Mouse (Mus musculus) liver, postnatal 0 days (tissue): ENCODE measurements around the gene Hoxb5. TPM values are rescaled to one million over a fixed set of nuclear protein-coding genes. Genes with fewer than 3 reads are reported as not detected.

Experiments
- ATAC-seq: fragments of 200-750 bp; cut with Nextera tagmentation; 2 replicates; pipeline ENCODE4 v1.8.0; 2017; ENCODE audit warnings: mild to moderate bottlenecking, moderate library complexity
- DNase-seq: peaks from one replicate; pipeline ENCODE4 v3.0.0-alpha.2; 2016
- H3K27ac ChIP-seq: fragments of 300-500 bp; sonication (generic); 2 replicates; pipeline ENCODE4 v1.5.1; 2014; ENCODE audit warnings: antibody characterized with exemption, moderate library complexity, mild to moderate bottlenecking, low read depth
- H3K27me3 ChIP-seq: fragments of 300-500 bp; sonication (generic); 2 replicates; pipeline ENCODE4 v1.6.1; 2014; ENCODE audit warnings: low read length, control low read depth, mixed read lengths; ENCODE audit not compliant: insufficient read depth
- H3K36me3 ChIP-seq: fragments of 300-500 bp; sonication (generic); replicated peaks from 2 replicates; pipeline ENCODE4 v1.6.1; 2014; ENCODE audit warnings: mild to moderate bottlenecking, control low read depth, low read length, moderate library complexity, mixed read lengths; ENCODE audit not compliant: insufficient read depth
- H3K4me1 ChIP-seq: fragments of 300-500 bp; sonication (generic); 2 replicates; pipeline ENCODE4 v1.6.1; 2014; ENCODE audit warnings: antibody characterized with exemption, mild to moderate bottlenecking, control low read depth; ENCODE audit not compliant: insufficient read depth
- H3K4me2 ChIP-seq: fragments of 300-500 bp; sonication (generic); 2 replicates; pipeline ENCODE4 v1.6.1; 2014; ENCODE audit warnings: low read depth, mild to moderate bottlenecking, low read length, moderate library complexity, mixed read lengths
- H3K4me3 ChIP-seq: fragments of 300-500 bp; sonication (generic); 2 replicates; pipeline ENCODE4 v1.5.1; 2014; ENCODE audit warnings: low read depth, low read length
- H3K9ac ChIP-seq: fragments of 300-500 bp; sonication (generic); replicated peaks from 2 replicates; pipeline ENCODE4 v1.6.1; 2014; ENCODE audit warnings: mild to moderate bottlenecking, moderate library complexity
- H3K9me3 ChIP-seq: fragments of 300-500 bp; sonication (generic); 2 replicates; pipeline ENCODE4 v1.6.1; 2016; ENCODE audit warnings: mild to moderate bottlenecking, control low read depth, low read length, mixed read lengths
- CTCF ChIP-seq: sonication (generic); IDR thresholded peaks from 2 replicates; pipeline ENCODE4 v1.5.1; 2016; ENCODE audit warnings: antibody characterized with exemption, low read depth
- EP300 ChIP-seq: IDR thresholded peaks from 2 replicates; pipeline ENCODE4 v1.6.1; 2016; ENCODE audit warnings: antibody characterized with exemption, low read depth, mild to moderate bottlenecking
- whole genome bisulfite sequencing: fragments of 180-500 bp; shearing (Covaris S2); extraction: QIAGEN DNeasy Blood & Tissue Kit; methylation state at CpG from one replicate; pipeline ENCODE4 v1.1.7; 2014; ENCODE audit not compliant: insufficient replicate concordance; 5-methylcytosine and 5-hydroxymethylcytosine counted together
- polyA plus RNA-seq: library from polyadenylated mRNA; unstranded; fragments of >200 nt; fragmentation: Nextera tagmentation; extraction: Ambion mirVana; gene quantifications from 2 replicates; pipeline ENCODE4 v1.2.1, GENCODE M21; 2015

Gene Hoxb5
- polyA plus RNA-seq, 1 experiment from 2014 or later, result 0.75 TPM

DNA sequence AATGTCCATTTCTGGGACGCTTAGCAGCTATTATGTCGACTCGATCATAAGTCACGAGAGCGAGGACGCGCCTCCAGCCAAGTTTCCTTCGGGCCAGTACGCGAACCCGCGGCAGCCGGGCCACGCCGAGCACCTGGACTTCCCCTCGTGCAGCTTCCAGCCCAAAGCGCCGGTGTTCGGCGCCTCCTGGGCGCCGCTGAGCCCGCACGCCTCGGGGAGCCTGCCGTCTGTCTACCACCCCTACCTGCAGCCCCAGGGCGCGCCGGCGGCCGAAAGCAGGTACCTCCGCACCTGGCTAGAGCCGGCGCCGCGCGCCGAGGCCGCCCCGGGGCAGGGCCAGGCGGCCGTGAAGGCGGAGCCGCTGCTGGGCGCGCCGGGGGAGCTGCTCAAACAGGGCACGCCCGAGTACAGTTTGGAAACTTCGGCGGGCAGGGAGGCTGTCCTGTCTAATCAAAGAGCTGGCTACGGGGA lies 31.6 kb upstream of the Hoxb5 start:
- no peak for DNase-seq
- Histone ChIP-seq H3K36me3 (no peaks in the 10 kb centered on the region), H3K27ac (no peak overlapping the region), H3K4me1 (peaks cover 4% of the 10 kb centered on the region; the same call in 1 of the 2 replicates), H3K9me3 (no peaks in the 10 kb centered on the region), H3K4me3 (peak overlapping the region; percentile 13; the same call in 1 of the 2 replicates), H3K4me2 (peak overlapping the region; percentile 13; the same call in 1 of the 2 replicates), H3K27me3 (peaks cover 99% of the 10 kb centered on the region), H3K9ac (no peak overlapping the region)
- no peak for ATAC-seq
- WGBS, result under 1% methylated on average over 52 of the region's 52 CpGs
- no peak for TF ChIP-seq EP300
- no peak for TF ChIP-seq CTCF

DNA sequence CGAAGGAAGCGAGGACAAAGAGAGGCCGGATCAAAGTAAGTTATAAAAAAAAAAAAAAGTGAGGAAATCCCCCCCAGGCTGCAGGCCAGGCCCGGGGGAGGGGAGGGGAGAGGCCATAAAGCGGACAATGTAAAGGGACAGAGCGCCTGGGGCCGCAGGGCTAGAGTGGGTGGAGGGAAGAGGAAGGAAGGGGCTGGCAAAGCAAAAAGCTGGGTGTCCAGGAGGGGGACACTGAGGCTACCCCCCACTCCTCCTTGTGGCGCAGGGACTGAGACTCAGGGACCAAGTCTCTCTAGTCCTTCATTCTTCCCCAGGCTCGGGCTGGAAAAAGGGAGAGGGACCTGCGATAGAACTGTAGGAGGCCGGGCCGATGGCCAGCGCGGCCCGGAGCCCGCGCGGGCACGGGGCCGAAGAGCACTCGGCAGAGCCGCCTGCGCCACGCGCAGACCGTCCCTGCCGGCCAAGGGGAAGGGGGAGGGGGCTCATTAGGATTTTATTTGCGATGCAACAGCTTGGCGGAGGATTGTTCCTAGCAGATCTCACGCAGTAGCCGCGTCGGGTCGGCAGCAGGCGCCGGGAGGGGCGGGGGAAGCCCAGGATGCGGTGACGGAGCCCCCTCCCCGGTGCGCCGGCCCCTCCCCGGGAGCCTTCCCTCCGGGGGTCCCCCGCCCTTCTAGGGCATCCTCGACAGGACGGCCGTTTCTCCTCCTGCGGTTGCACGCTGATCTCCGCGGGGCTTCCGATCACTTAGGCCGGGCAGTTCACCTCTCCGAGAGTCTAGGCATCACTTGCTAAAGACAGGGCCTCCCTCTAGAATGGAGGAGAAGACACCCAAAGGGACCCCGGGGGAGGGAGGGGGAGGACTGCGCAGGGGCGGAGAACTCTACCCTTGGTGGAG lies 30.9 kb upstream of the Hoxb5 start:
- TF ChIP-seq EP300 (no peak), CTCF (no peak)
- Histone ChIP-seq H3K27me3 (peaks cover 99% of the 10 kb centered on the region), H3K4me2 (peak overlapping the region; percentile 13; the same call in 1 of the 2 replicates), H3K9me3 (no peaks in the 10 kb centered on the region), H3K4me3 (peak overlapping the region; percentile 13; the same call in 1 of the 2 replicates), H3K9ac (no peak overlapping the region), H3K36me3 (no peaks in the 10 kb centered on the region), H3K27ac (no peak overlapping the region), H3K4me1 (peaks cover 4% of the 10 kb centered on the region; the same call in 1 of the 2 replicates)
- ATAC-seq (no peak), DNase-seq (no peak)
- 1% methylated on average over 57 of the region's 58 CpGs for WGBS

DNA sequence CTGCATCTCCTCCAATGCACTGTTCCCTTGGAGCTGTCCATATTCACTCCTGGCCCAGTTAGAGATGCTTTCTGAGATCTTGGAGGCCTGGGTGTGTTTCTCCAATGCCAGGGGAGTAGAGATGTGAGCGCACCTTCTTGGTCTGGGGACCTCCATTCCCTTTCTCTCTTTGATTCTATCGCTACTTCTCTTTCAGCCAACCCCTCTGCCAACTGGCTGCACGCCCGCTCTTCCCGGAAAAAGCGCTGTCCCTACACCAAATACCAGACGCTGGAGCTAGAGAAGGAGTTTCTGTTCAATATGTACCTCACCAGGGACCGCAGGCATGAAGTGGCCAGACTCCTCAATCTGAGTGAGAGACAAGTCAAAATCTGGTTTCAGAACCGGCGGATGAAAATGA lies 28.7 kb upstream of the Hoxb5 start:
- WGBS, result 43% methylated on average over 10 of the region's 10 CpGs
- no peaks in the 10 kb centered on the region for H3K9me3 ChIP-seq
- H3K36me3 ChIP-seq, result no peaks in the 10 kb centered on the region
- peaks cover 98% of the 10 kb centered on the region for H3K27me3 ChIP-seq
- peaks cover 4% of the 10 kb centered on the region; the same call in 1 of the 2 replicates for H3K4me1 ChIP-seq
- no peak for DNase-seq
- H3K4me3 ChIP-seq, result no peak overlapping the region
- ATAC-seq, result no peak
- H3K9ac ChIP-seq, result no peak overlapping the region
- no peak for TF ChIP-seq CTCF
- no peak for TF ChIP-seq EP300
- no peak overlapping the region for H3K27ac ChIP-seq
- no peak overlapping the region for H3K4me2 ChIP-seq

DNA sequence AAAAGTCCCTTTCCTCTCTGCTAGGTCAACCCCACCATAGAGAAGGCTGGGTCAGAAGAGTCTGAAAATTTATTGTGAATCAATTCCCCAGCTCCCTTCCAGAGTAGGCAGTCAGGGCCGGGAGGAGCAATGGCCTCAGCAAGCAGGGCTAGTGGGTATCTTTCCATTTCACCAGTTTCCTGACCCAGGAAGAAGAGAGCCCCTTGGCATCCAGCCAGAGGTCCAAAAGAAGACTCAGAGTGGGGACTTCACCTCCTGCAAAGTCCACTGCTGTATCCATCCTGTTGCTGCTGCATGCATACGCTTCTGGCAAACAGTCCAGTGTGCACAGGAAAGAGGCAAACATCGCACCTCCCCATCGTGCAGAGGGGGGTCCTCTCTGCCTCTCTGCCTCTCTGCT lies 27.2 kb upstream of the Hoxb5 start:
- no peaks in the 10 kb centered on the region for H3K36me3 ChIP-seq
- ATAC-seq, result no peak
- H3K4me2 ChIP-seq, result no peak overlapping the region
- no peak for DNase-seq
- H3K27me3 ChIP-seq, result peaks cover 95% of the 10 kb centered on the region
- no peak overlapping the region for H3K9ac ChIP-seq
- TF ChIP-seq EP300 (no peak), CTCF (no peak)
- H3K4me3 ChIP-seq, result no peak overlapping the region
- H3K27ac ChIP-seq, result no peak overlapping the region
- peaks cover 4% of the 10 kb centered on the region; the same call in 1 of the 2 replicates for H3K4me1 ChIP-seq
- WGBS, result 18% methylated on average over 4 of the region's 4 CpGs
- no peaks in the 10 kb centered on the region for H3K9me3 ChIP-seq

DNA sequence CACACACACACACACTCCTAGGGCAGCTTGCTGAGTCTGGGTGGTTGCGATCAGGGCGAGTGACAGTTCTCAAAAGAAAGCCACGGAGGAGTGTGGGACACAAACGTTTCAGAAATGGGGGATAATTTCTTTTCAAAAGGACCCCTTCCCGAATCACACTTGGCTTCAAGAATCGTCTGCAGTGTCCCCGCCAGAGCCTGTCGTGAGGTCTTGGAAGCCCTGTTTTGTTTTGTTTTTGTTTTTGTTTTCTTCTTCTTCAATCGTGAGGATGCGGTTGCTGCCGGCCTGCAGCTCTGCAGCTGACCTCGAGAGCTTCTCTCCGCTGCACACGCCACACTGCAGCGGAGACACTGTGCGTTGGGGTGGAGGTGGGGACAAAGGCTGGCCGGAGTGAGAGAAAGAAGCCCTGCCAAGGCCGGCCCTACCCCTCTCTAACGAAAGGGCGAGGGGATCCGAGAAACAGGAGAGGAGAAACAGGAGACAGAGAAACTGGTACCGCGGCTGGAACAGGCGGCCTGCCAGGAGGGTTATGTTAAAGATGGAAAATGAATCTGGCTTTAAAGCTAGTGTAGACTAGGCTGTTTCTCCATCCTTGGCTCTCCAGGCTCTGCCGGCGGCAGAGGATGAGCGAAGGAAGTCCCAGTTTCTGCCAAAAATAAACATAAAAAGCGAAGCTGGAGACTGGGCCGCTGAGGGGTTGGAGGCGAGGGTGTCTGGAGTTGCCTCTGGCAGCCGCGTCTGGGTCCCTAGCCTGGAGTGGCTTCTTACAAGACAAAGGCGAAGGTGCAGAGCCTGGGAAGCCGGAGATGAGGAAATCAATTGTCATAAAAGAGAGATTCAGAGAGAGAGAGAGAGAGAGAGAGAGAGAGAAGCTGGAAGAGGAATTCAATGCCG lies 25.7 kb upstream of the Hoxb5 start:
- Histone ChIP-seq H3K27ac (no peak overlapping the region), H3K9me3 (no peaks in the 10 kb centered on the region), H3K4me1 (no peaks in the 10 kb centered on the region), H3K27me3 (peaks cover 94% of the 10 kb centered on the region), H3K4me3 (no peak overlapping the region), H3K9ac (no peak overlapping the region), H3K4me2 (no peak overlapping the region), H3K36me3 (no peaks in the 10 kb centered on the region)
- ATAC-seq, result no peak
- no peak for DNase-seq
- TF ChIP-seq EP300 (no peak), CTCF (no peak)
- 4% methylated on average over 35 of the region's 35 CpGs for WGBS

DNA sequence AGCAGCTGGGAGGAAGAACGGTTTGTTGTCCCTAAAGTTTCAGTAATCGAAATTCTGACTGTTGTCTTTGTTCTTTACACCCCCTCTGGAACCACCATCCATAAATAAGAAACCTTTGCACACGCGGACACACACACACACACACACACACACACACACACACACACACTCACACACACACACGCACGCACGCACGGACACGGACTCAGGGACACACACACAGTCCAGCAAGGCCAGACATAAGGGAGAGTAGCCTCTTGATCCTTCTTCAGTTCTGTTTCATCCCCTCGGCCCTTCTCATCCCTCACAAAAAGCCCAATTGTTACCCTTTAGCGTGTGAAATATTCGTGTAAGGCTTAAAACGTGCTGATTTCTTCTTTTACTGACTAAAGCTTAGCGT lies 24.8 kb upstream of the Hoxb5 start:
- WGBS, result 15% methylated on average over 14 of the region's 14 CpGs
- Histone ChIP-seq H3K4me3 (no peak overlapping the region), H3K27me3 (peaks cover 94% of the 10 kb centered on the region), H3K4me2 (no peak overlapping the region), H3K9ac (no peak overlapping the region), H3K4me1 (no peaks in the 10 kb centered on the region), H3K9me3 (no peaks in the 10 kb centered on the region), H3K36me3 (no peaks in the 10 kb centered on the region), H3K27ac (no peak overlapping the region)
- no peak for TF ChIP-seq CTCF
- no peak for TF ChIP-seq EP300
- ATAC-seq (no peak), DNase-seq (no peak)
